ENCODE assay signal across 8 mouse cellular contexts in genomic region chr11:87689402-87689808, GRCm38 (mm10). TPM values are rescaled to one million over a fixed set of nuclear protein-coding genes. Genes with fewer than 3 reads are reported as not detected.
A peak's percentile ranks its signal among the peaks of the same experiment; 100 is the strongest.
DNase-seq lines count a peak whose midpoint lies in the region; ATAC-seq and TF ChIP-seq lines count a peak whose summit lies in the region.

No protein-coding gene starts in this region.

- TF ChIP-seq POLR2A in brain, embryonic 14.5 days (IDR thresholded peaks at IDR 0.05; ENCODE audit: borderline replicate concordance, extremely low read depth, insufficient read depth, insufficient read length, poor library complexity, severe bottlenecking) = no peak
- no peak for TF ChIP-seq POLR2A in small intestine, adult 2 months (IDR thresholded peaks at IDR 0.05; ENCODE audit: low read depth, low read length)

- no peak overlapping the region for H3K4me2 ChIP-seq in limb, embryonic 11.5 days (ENCODE audit: low read depth, severe bottlenecking)
- H3K4me2 ChIP-seq in hindbrain, postnatal 0 days (ENCODE audit: low read depth, low read length) = peak overlapping the region; percentile 16
- H3K4me2 ChIP-seq in liver, embryonic 12.5 days = peak overlapping the region; percentile 54

- H3K4me1 ChIP-seq in limb, embryonic 11.5 days (ENCODE audit: control insufficient read depth, insufficient read depth, low read length) = peaks cover 3% of the 10 kb centered on the region; the same call in 1 of the 2 replicates
- peaks cover 11% of the 10 kb centered on the region for H3K4me1 ChIP-seq in limb, embryonic 10.5 days
- no peaks in the 10 kb centered on the region for H3K4me1 ChIP-seq in hindbrain, postnatal 0 days (ENCODE audit: insufficient read depth, low read length)
- H3K4me1 ChIP-seq in liver, embryonic 12.5 days = peaks cover 77% of the 10 kb centered on the region
- peaks cover 32% of the 10 kb centered on the region for H3K4me1 ChIP-seq in small intestine, adult 2 months (ENCODE audit: control insufficient read depth, insufficient read depth, insufficient read length, low read length)

- no peaks in the 10 kb centered on the region for H3K36me3 ChIP-seq in limb, embryonic 11.5 days (ENCODE audit: control insufficient read depth, insufficient read depth, low read length)
- H3K36me3 ChIP-seq in limb, embryonic 10.5 days = no peaks in the 10 kb centered on the region
- H3K36me3 ChIP-seq in hindbrain, postnatal 0 days (ENCODE audit: insufficient read depth, low read length) = no peaks in the 10 kb centered on the region
- no peaks in the 10 kb centered on the region for H3K36me3 ChIP-seq in liver, embryonic 12.5 days
- no peaks in the 10 kb centered on the region for H3K36me3 ChIP-seq in small intestine, adult 2 months (ENCODE audit: control insufficient read depth, insufficient read depth, low read length)

- no peak overlapping the region for H3K27ac ChIP-seq in limb, embryonic 11.5 days (replicated peaks; ENCODE audit: low read depth, low read length)
- H3K27ac ChIP-seq in limb, embryonic 10.5 days = no peak overlapping the region
- H3K27ac ChIP-seq in hindbrain, postnatal 0 days = peak overlapping the region; percentile 15; the same call in 1 of the 2 replicates
- peak overlapping the region; percentile 50; the same call in 1 of the 2 replicates for H3K27ac ChIP-seq in liver, embryonic 12.5 days
- peak overlapping the region; percentile 57 for H3K27ac ChIP-seq in small intestine, adult 2 months (ENCODE audit: insufficient read depth, low read depth, low read length)

- no peak overlapping the region for H3K9ac ChIP-seq in limb, embryonic 11.5 days (ENCODE audit: low read length)
- no peak overlapping the region for H3K9ac ChIP-seq in hindbrain, postnatal 0 days (replicated peaks; ENCODE audit: low read length)
- 0 out of 2 replicates have a peak overlapping the region, but pooled peaks have one; percentile 3 for H3K9ac ChIP-seq in liver, embryonic 12.5 days

- DNase-seq in limb, embryonic 11.5 days (ENCODE audit: low spot score) = peak; percentile 33
- DNase-seq in limb, embryonic 10.5 days (ENCODE audit: low spot score) = no peak
- peak; percentile 88 for DNase-seq in brain, embryonic 14.5 days (ENCODE audit: low read depth)
- DNase-seq in hindbrain, postnatal 0 days (ENCODE audit: low spot score) = peak; percentile 61
- DNase-seq in gastrocnemius, adult 18-20 months (ENCODE audit: low spot score) = no peak

- no peaks in the 10 kb centered on the region for H3K27me3 ChIP-seq in limb, embryonic 11.5 days (ENCODE audit: control insufficient read depth, insufficient read depth, low read length)
- H3K27me3 ChIP-seq in limb, embryonic 10.5 days (ENCODE audit: low read depth, poor library complexity, severe bottlenecking) = 0 out of 2 replicates have a peak, but pooled peaks cover 3% of the 10 kb centered on the region
- no peaks in the 10 kb centered on the region for H3K27me3 ChIP-seq in hindbrain, postnatal 0 days (ENCODE audit: insufficient read depth, low read length)
- no peaks in the 10 kb centered on the region for H3K27me3 ChIP-seq in liver, embryonic 12.5 days (replicated peaks)
- no peaks in the 10 kb centered on the region for H3K27me3 ChIP-seq in small intestine, adult 2 months (ENCODE audit: control insufficient read depth, insufficient read depth, low read length)

- 6% methylated on average over 7 of the region's 7 CpGs for WGBS in limb, embryonic 11.5 days
- WGBS in limb, embryonic 10.5 days = 18% methylated on average over 7 of the region's 7 CpGs
- WGBS in hindbrain, postnatal 0 days = 20% methylated on average over 7 of the region's 7 CpGs
- 50% methylated on average over 7 of the region's 7 CpGs for WGBS in liver, embryonic 12.5 days (ENCODE audit: insufficient replicate concordance)
- WGBS in small intestine, adult 2 months = 7% methylated on average over 7 of the region's 7 CpGs

- no peaks in the 10 kb centered on the region for H3K9me3 ChIP-seq in limb, embryonic 11.5 days (ENCODE audit: control insufficient read depth, low read length)
- H3K9me3 ChIP-seq in limb, embryonic 10.5 days (replicated peaks) = no peaks in the 10 kb centered on the region
- H3K9me3 ChIP-seq in hindbrain, postnatal 0 days (ENCODE audit: low read length) = no peaks in the 10 kb centered on the region
- no peaks in the 10 kb centered on the region for H3K9me3 ChIP-seq in liver, embryonic 12.5 days (replicated peaks)

- no peak for TF ChIP-seq CTCF in brain, embryonic 14.5 days (IDR thresholded peaks at IDR 0.05; ENCODE audit: borderline replicate concordance, extremely low read depth, insufficient read depth, insufficient read length)
- no peak for TF ChIP-seq CTCF in hindbrain, postnatal 0 days (IDR thresholded peaks at IDR 0.05; ENCODE audit: low read depth)
- TF ChIP-seq CTCF in small intestine, adult 2 months (IDR thresholded peaks at IDR 0.05; ENCODE audit: extremely low read depth, insufficient read length, insufficient replicate concordance, low read depth, low read length) = no peak

- ATAC-seq in limb, embryonic 11.5 days (ENCODE audit: insufficient number of reproducible peaks, low FRiP score, low TSS enrichment, low read depth) = no peak
- no peak for ATAC-seq in hindbrain, postnatal 0 days
- peak; percentile 41 for ATAC-seq in liver, embryonic 12.5 days
- no peak for ATAC-seq in granulocyte monocyte progenitor cell, adult 5-6 weeks (replicated peaks; ENCODE audit: poor library complexity, severe bottlenecking)

- no peak overlapping the region for H3K4me3 ChIP-seq in limb, embryonic 11.5 days (ENCODE audit: low read depth, low read length)
- H3K4me3 ChIP-seq in limb, embryonic 10.5 days = no peak overlapping the region
- no peak overlapping the region for H3K4me3 ChIP-seq in hindbrain, postnatal 0 days (ENCODE audit: low read length)
- H3K4me3 ChIP-seq in liver, embryonic 12.5 days = no peak overlapping the region
- H3K4me3 ChIP-seq in small intestine, adult 2 months (ENCODE audit: low read depth, low read length) = peak overlapping the region; percentile 14

RNA-seq across cellular contexts. Expression of gene Rnf43, which starts 26.9 kb away (rescaled TPM):
- polyA plus RNA-seq in limb, embryonic 11.5 days (2014; fragmentation: Nextera tagmentation; extraction: Ambion mirVana) = 1.6 and 2.0 TPM in 2 replicates
- 1.9 and 2.2 TPM in 2 replicates for polyA plus RNA-seq in limb, embryonic 10.5 days (2016; fragmentation: Nextera tagmentation; extraction: Ambion mirVana)
- 0.87 and 1.4 TPM in 2 replicates for polyA plus RNA-seq in brain, embryonic 14.5 days (2012; rRNA removed)
- total RNA-seq in hindbrain, postnatal 0 days (2014; rRNA removed) = 0.90 and 10.7 TPM in 2 replicates
- polyA plus RNA-seq in hindbrain, postnatal 0 days (2015; fragmentation: Nextera tagmentation; extraction: Ambion mirVana) = 0.85 and 1.8 TPM in 2 replicates
- 5.3 and 6.9 TPM in 2 replicates for polyA plus RNA-seq in liver, embryonic 12.5 days (2016; fragmentation: Nextera tagmentation; extraction: Ambion mirVana)
- polyA plus RNA-seq in small intestine, adult 2 months (2012; rRNA removed) = 16.3 and 19.6 TPM in 2 replicates
- 1 to 10 TPM in 1 of 2 experiments, under 1 TPM in 1; 0.69 to 1.1 TPM for total RNA-seq in gastrocnemius, adult 18-20 months (2021)
- 4.5 and 16.1 TPM in 2 replicates for total RNA-seq in granulocyte monocyte progenitor cell, adult 5-6 weeks (2014; fragmentation: Nextera tagmentation)
- 4.2 and 6.7 TPM in 2 replicates for total RNA-seq in granulocyte monocyte progenitor cell, adult 5-6 weeks (2017)

RNA-seq across cellular contexts. Expression of gene Supt4a, which starts 47.9 kb away (rescaled TPM):
- 184 TPM in 2 replicates for polyA plus RNA-seq in limb, embryonic 11.5 days (2014; fragmentation: Nextera tagmentation; extraction: Ambion mirVana)
- polyA plus RNA-seq in limb, embryonic 10.5 days (2016; fragmentation: Nextera tagmentation; extraction: Ambion mirVana) = 187 and 191 TPM in 2 replicates
- 118 and 147 TPM in 2 replicates for polyA plus RNA-seq in brain, embryonic 14.5 days (2012; rRNA removed)
- total RNA-seq in hindbrain, postnatal 0 days (2014; rRNA removed) = 60.7 and 63.5 TPM in 2 replicates
- polyA plus RNA-seq in hindbrain, postnatal 0 days (2015; fragmentation: Nextera tagmentation; extraction: Ambion mirVana) = 125 and 135 TPM in 2 replicates
- polyA plus RNA-seq in liver, embryonic 12.5 days (2016; fragmentation: Nextera tagmentation; extraction: Ambion mirVana) = 207 and 209 TPM in 2 replicates
- 21.5 and 43.3 TPM in 2 replicates for polyA plus RNA-seq in small intestine, adult 2 months (2012; rRNA removed)
- total RNA-seq in gastrocnemius, adult 18-20 months (2021) = 10 to 100 TPM; 33.5 to 36.3 TPM
- 130 and 136 TPM in 2 replicates for total RNA-seq in granulocyte monocyte progenitor cell, adult 5-6 weeks (2014; fragmentation: Nextera tagmentation)
- total RNA-seq in granulocyte monocyte progenitor cell, adult 5-6 weeks (2017) = 58.6 and 81.1 TPM in 2 replicates

Comparison
In these comparisons a context has a peak if more than half of its experiments do, and no peak if none do; other contexts are left out.
1. DNase-seq: peak in limb, embryonic 11.5 days (single experiment), brain, embryonic 14.5 days (single experiment) and hindbrain, postnatal 0 days (single experiment); none in limb, embryonic 10.5 days (single experiment) and gastrocnemius, adult 18-20 months (single experiment).
2. H3K27ac ChIP-seq: peak in hindbrain, postnatal 0 days (single experiment), liver, embryonic 12.5 days (single experiment) and small intestine, adult 2 months (single experiment); none in limb, embryonic 11.5 days (single experiment) and limb, embryonic 10.5 days (single experiment).